Comparison of ENCODE assay signal across 14 mouse cellular contexts in the genomic region with DNA sequence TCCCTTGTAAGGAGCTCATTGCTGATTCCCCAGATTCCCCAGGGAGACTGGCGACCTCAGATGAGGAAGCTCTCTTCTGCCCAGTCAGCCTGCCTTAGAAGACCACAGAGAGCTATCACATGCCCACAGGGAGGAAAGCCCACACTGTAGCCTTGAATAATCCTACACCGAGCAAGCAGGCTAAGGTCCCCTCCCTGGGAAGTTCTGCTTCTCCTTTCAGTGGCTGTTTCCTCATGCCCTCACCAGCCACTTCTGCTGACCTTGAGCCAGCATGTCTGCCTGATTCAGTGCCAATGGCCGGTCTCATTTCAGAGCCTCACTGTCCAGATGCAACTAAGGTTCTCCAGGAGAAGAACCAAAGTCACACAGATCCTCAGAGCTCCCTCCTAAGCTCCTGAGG. TPM values are rescaled to one million over a fixed set of nuclear protein-coding genes. Genes with fewer than 3 reads are reported as not detected.
A peak's percentile ranks its signal among the peaks of the same experiment; 100 is the strongest.
DNase-seq lines count a peak whose midpoint lies in the region; ATAC-seq and TF ChIP-seq lines count a peak whose summit lies in the region.
"Had no signal": no experiment of that assay in that cellular context is flagged by ENCODE, and none has a peak within 500 bp of the region (broad histone marks: within the 10 kb centered on the region; RNA-seq: fewer than 3 reads in every experiment).

No protein-coding gene starts in this region.

- no peak overlapping the region for H3K4me3 ChIP-seq in lung, adult 2 months (replicated peaks; ENCODE audit: extremely low read depth, low read depth, low read length)
- H3K4me3 ChIP-seq in heart, postnatal 0 days (ENCODE audit: low read depth, low read length), result no peak overlapping the region
- no peak overlapping the region for H3K4me3 ChIP-seq in myocyte
- H3K4me3 ChIP-seq in midbrain, postnatal 0 days (ENCODE audit: low read depth, low read length), result no peak overlapping the region
- H3K4me3 ChIP-seq: forebrain, embryonic 10.5 days; neural tube, embryonic 13.5 days; stomach, embryonic 15.5 days had no signal

- ATAC-seq in heart, postnatal 0 days (ENCODE audit: insufficient read depth, low read depth), result no peak
- no peak for ATAC-seq in erythroid progenitor cell, adult 5-6 weeks (replicated peaks; ENCODE audit: low FRiP score, poor library complexity, severe bottlenecking)
- ATAC-seq in midbrain, postnatal 0 days (ENCODE audit: low FRiP score), result no peak

- peak; percentile 70 to 86 for DNase-seq in adrenal gland, adult (ENCODE audit: inconsistent age in 2 of 2, low spot score in 1 of 2)
- no peak for DNase-seq in adrenal gland, postnatal 4 days (ENCODE audit: low spot score in 2 of 2)
- DNase-seq in lung, adult 18-20 months, result peak; percentile 38 to 47
- DNase-seq in lung, adult 2 months, result no peak
- DNase-seq in heart, postnatal 0 days (ENCODE audit: low spot score), result no peak
- no peak for DNase-seq in midbrain, postnatal 0 days (ENCODE audit: low spot score)
- DNase-seq: cerebellum, adult 18-20 months; lung, embryonic 14.5 days had no signal

- H3ac ChIP-seq in myocyte (ENCODE audit: control insufficient read depth, insufficient read length), result no peak overlapping the region

- H3K79me2 ChIP-seq in myocyte (ENCODE audit: control insufficient read depth, insufficient read depth), result peaks cover 17% of the 10 kb centered on the region

- H3K27me3 ChIP-seq in heart, postnatal 0 days (ENCODE audit: control insufficient read depth, insufficient read depth, low read length), result no peaks in the 10 kb centered on the region
- H3K27me3 ChIP-seq in myocyte (ENCODE audit: control insufficient read depth, insufficient read depth, insufficient read length), result no peaks in the 10 kb centered on the region
- no peaks in the 10 kb centered on the region for H3K27me3 ChIP-seq in midbrain, postnatal 0 days (ENCODE audit: insufficient read depth, low read length)
- H3K27me3 ChIP-seq: neural tube, embryonic 13.5 days; stomach, embryonic 15.5 days had no signal

- TF ChIP-seq CTCF in lung, adult 2 months (IDR thresholded peaks at IDR 0.05; ENCODE audit: insufficient read depth, low read length), result no peak
- no peak for TF ChIP-seq CTCF in heart, postnatal 0 days (IDR thresholded peaks at IDR 0.05; ENCODE audit: low read depth)
- no peak for TF ChIP-seq CTCF in midbrain, postnatal 0 days (IDR thresholded peaks at IDR 0.05)

- TF ChIP-seq POLR2A in lung, adult 2 months (IDR thresholded peaks at IDR 0.05; ENCODE audit: borderline replicate concordance, extremely low read depth, low read depth, low read length), result no peak
- no peak for TF ChIP-seq POLR2A in myocyte (IDR thresholded peaks at IDR 0.05; ENCODE audit: insufficient read length, low read depth)

- peak overlapping the region; percentile 2; the same call in 1 of the 2 replicates for H3K27ac ChIP-seq in heart, postnatal 0 days (ENCODE audit: low read depth)
- H3K27ac ChIP-seq in midbrain, postnatal 0 days (ENCODE audit: low read depth, low read length), result no peak overlapping the region
- H3K27ac ChIP-seq: forebrain, embryonic 10.5 days; hindbrain, embryonic 14.5 days; neural tube, embryonic 13.5 days; stomach, embryonic 15.5 days had no signal

- no peak overlapping the region for H3K9ac ChIP-seq in heart, postnatal 0 days (replicated peaks; ENCODE audit: low read depth, low read length)
- no peak overlapping the region for H3K9ac ChIP-seq in midbrain, postnatal 0 days (replicated peaks; ENCODE audit: low read length, poor library complexity, severe bottlenecking)
- H3K9ac ChIP-seq: hindbrain, embryonic 14.5 days; lung, embryonic 14.5 days; neural tube, embryonic 13.5 days; stomach, embryonic 15.5 days had no signal

- H3K4me1 ChIP-seq in lung, adult 2 months (ENCODE audit: control insufficient read depth, insufficient read depth, low read length), result peaks cover 3% of the 10 kb centered on the region; the same call in 1 of the 2 replicates
- H3K4me1 ChIP-seq in heart, postnatal 0 days (ENCODE audit: control insufficient read depth, insufficient read depth), result peaks cover 10% of the 10 kb centered on the region
- H3K4me1 ChIP-seq in midbrain, postnatal 0 days (ENCODE audit: insufficient read depth, low read length), result peaks cover 4% of the 10 kb centered on the region; the same call in 1 of the 2 replicates

- no peak overlapping the region for H3K4me2 ChIP-seq in heart, postnatal 0 days (ENCODE audit: low read depth, low read length)
- H3K4me2 ChIP-seq in myocyte (ENCODE audit: low read depth), result peak overlapping the region; percentile 33
- no peak overlapping the region for H3K4me2 ChIP-seq in midbrain, postnatal 0 days (ENCODE audit: low read depth, low read length, poor library complexity, severe bottlenecking)
- H3K4me2 ChIP-seq: hindbrain, embryonic 14.5 days; lung, embryonic 14.5 days; neural tube, embryonic 13.5 days; stomach, embryonic 15.5 days had no signal

- H3K9me3 ChIP-seq in heart, postnatal 0 days (replicated peaks; ENCODE audit: control insufficient read depth, low read length), result no peaks in the 10 kb centered on the region
- H3K9me3 ChIP-seq in midbrain, postnatal 0 days (ENCODE audit: low read length), result no peaks in the 10 kb centered on the region
- H3K9me3 ChIP-seq: forebrain, embryonic 10.5 days; neural tube, embryonic 13.5 days; stomach, embryonic 15.5 days had no signal

- TF ChIP-seq EP300 in heart, postnatal 0 days (IDR thresholded peaks at IDR 0.05; ENCODE audit: low read depth), result no peak

- peaks cover 17% of the 10 kb centered on the region for H3K36me3 ChIP-seq in heart, postnatal 0 days (replicated peaks; ENCODE audit: control insufficient read depth, insufficient read depth, low read length)
- H3K36me3 ChIP-seq in myocyte (ENCODE audit: control insufficient read depth, insufficient read depth), result no peaks in the 10 kb centered on the region
- H3K36me3 ChIP-seq in midbrain, postnatal 0 days (ENCODE audit: insufficient read depth, low read length), result peaks cover 7% of the 10 kb centered on the region; the same call in 1 of the 2 replicates

- 68% methylated on average over 3 of the region's 3 CpGs for WGBS in lung, adult 2 months
- 50% methylated on average over 3 of the region's 3 CpGs for WGBS in heart, postnatal 0 days
- 86% methylated on average over 3 of the region's 3 CpGs for WGBS in midbrain, postnatal 0 days

TF ChIP-seq in myocyte, 11 proteins besides CTCF, POLR2A, EP300 and RAD21:
- peak; percentile 17 for TF ChIP-seq USF1 (IDR thresholded peaks at IDR 0.05; ENCODE audit: low read depth)
- no peak for TF ChIP-seq TCF12 (IDR thresholded peaks at IDR 0.05; ENCODE audit: insufficient read depth, poor library complexity, severe bottlenecking)

RNA-seq across cellular contexts. Expression of a gene that starts 3.0 kb away (rescaled TPM):
- total RNA-seq in adrenal gland, postnatal 4 days (2021), result 10 to 100 TPM; 33.5 to 33.7 TPM
- polyA plus RNA-seq in lung, adult 2 months (2012; rRNA removed), result 82.9 and 97.2 TPM in 2 replicates
- 61.3 and 86.8 TPM in 2 replicates for total RNA-seq in heart, postnatal 0 days (2014; rRNA removed; ENCODE audit: low replicate concordance)
- polyA plus RNA-seq in heart, postnatal 0 days (2015; fragmentation: Nextera tagmentation; extraction: Ambion mirVana), result 30.5 and 31.7 TPM in 2 replicates
- 33.1 TPM for polyA plus RNA-seq in myocyte (2012; fragmentation: generic; extraction: Trizol)
- 9.4 and 13.4 TPM in 2 replicates for total RNA-seq in erythroid progenitor cell, adult 5-6 weeks (2015; ENCODE audit: low replicate concordance)
- 11.2 and 16.7 TPM in 2 replicates for total RNA-seq in erythroid progenitor cell, adult 5-6 weeks (2017; ENCODE audit: low replicate concordance)
- total RNA-seq in midbrain, postnatal 0 days (2014; rRNA removed), result 62.5 and 65.3 TPM in 2 replicates
- 25.1 and 30.9 TPM in 2 replicates for polyA plus RNA-seq in midbrain, postnatal 0 days (2015; fragmentation: Nextera tagmentation; extraction: Ambion mirVana)

RNA-seq across cellular contexts. Expression of a gene that starts 15.8 kb away (rescaled TPM):
- 10 to 100 TPM; 61.3 to 62.0 TPM for total RNA-seq in adrenal gland, postnatal 4 days (2021)
- 12.2 and 13.8 TPM in 2 replicates for polyA plus RNA-seq in lung, adult 2 months (2012; rRNA removed)
- 87.9 and 158 TPM in 2 replicates for total RNA-seq in heart, postnatal 0 days (2014; rRNA removed; ENCODE audit: low replicate concordance)
- 128 and 158 TPM in 2 replicates for polyA plus RNA-seq in heart, postnatal 0 days (2015; fragmentation: Nextera tagmentation; extraction: Ambion mirVana)
- polyA plus RNA-seq in myocyte (2012; fragmentation: generic; extraction: Trizol), result 65.3 TPM
- total RNA-seq in erythroid progenitor cell, adult 5-6 weeks (2015; ENCODE audit: low replicate concordance), result 501 and 540 TPM in 2 replicates
- 370 and 444 TPM in 2 replicates for total RNA-seq in erythroid progenitor cell, adult 5-6 weeks (2017; ENCODE audit: low replicate concordance)
- total RNA-seq in midbrain, postnatal 0 days (2014; rRNA removed), result 8.9 and 9.4 TPM in 2 replicates
- 19.6 and 22.6 TPM in 2 replicates for polyA plus RNA-seq in midbrain, postnatal 0 days (2015; fragmentation: Nextera tagmentation; extraction: Ambion mirVana)

Comparison
In these comparisons a context has a peak if more than half of its experiments do, and no peak if none do; other contexts are left out.
1. DNase-seq: peak in adrenal gland, adult (2 of 2) and lung, adult 18-20 months (2 of 2); none in adrenal gland, postnatal 4 days (0 of 2), lung, adult 2 months (single experiment), heart, postnatal 0 days (single experiment) and midbrain, postnatal 0 days (single experiment).